Mouse (Mus musculus): Measurements from ENCODE around the gene Plscr5. TPM values are rescaled to one million over a fixed set of nuclear protein-coding genes. Genes with fewer than 3 reads are reported as not detected.
A peak's percentile ranks its signal among the peaks of the same experiment; 100 is the strongest.

The Plscr5 gene
- total RNA-seq, 4 experiments from 2014 or later, result not detected

- DNase-seq (ENCODE audit: low spot score in 2 of 2), result no peak
Observed at GRCm38 (mm10) chr9:92226795-92227194, 34.1 kb downstream of the Plscr5 start.

- DNase-seq (ENCODE audit: low spot score in 2 of 2), result no peak
Observed at GRCm38 (mm10) chr9:92228867-92229832, 36.4 kb downstream of the Plscr5 start.

GRCm38 (mm10) chr9:92229833-92230205 is 37.1 kb downstream of the Plscr5 start:
- no peak for DNase-seq (ENCODE audit: low spot score in 2 of 2)

GRCm38 (mm10) chr9:92234901-92235458 is 42.2 kb downstream of the Plscr5 start:
- DNase-seq (ENCODE audit: low spot score in 2 of 2), result no peak

- no peak for DNase-seq (ENCODE audit: low spot score in 2 of 2)
Observed at GRCm38 (mm10) chr9:92248773-92249446, 56.2 kb downstream of the Plscr5 start.

- no peak for DNase-seq (ENCODE audit: low spot score in 2 of 2)
Observed at GRCm38 (mm10) chr9:92249447-92249852, 56.7 kb downstream of the Plscr5 start, which contains the start of gene Plscr1. Plscr1 (plus strand) TSS chr9:92249750.

- DNase-seq (ENCODE audit: low spot score in 2 of 2), result peak; percentile 9 to 10
Observed at GRCm38 (mm10) chr9:92249987-92250772, 57.4 kb downstream of the Plscr5 start.

- no peak for DNase-seq (ENCODE audit: low spot score in 2 of 2)
Observed at GRCm38 (mm10) chr9:92252718-92253117, 60.0 kb downstream of the Plscr5 start.

- DNase-seq (ENCODE audit: low spot score in 2 of 2), result no peak
Observed at GRCm38 (mm10) chr9:92253585-92254321, 61.0 kb downstream of the Plscr5 start.

Other genes with a start within 250 kb of the Plscr5 start
- gene Plscr1, start 56.8 kb downstream of the Plscr5 start, total RNA-seq (2022), result 1 to 10 TPM; 1.7 to 2.4 (median 2.4) TPM
- 1 to 10 TPM; 1.8 to 5.7 (median 4.4) TPM for gene Plscr2, start 82.7 kb downstream of the Plscr5 start, total RNA-seq (2022)
- gene 1700057G04Rik, start 116.4 kb downstream of the Plscr5 start, total RNA-seq (2022), result not detected